Mouse (Mus musculus): Measurements from ENCODE around the gene Triml2.

Triml2 gene

GRCm38 (mm10) chr8:43180054-43180690, at the start of gene Triml2:
Triml2 (plus strand) TSS chr8:43180541.
- no peak for DNase-seq (ENCODE audit: low spot score)

- DNase-seq (ENCODE audit: low spot score), result no peak
Measured at GRCm38 (mm10) chr8:43141386-43141785, 39.0 kb upstream of the Triml2 start, which contains the start of gene Triml1. Triml1 (minus strand) TSS chr8:43141486.

- DNase-seq (ENCODE audit: low spot score), result no peak
Measured at GRCm38 (mm10) chr8:43149307-43149706, 31.0 kb upstream of the Triml2 start.

- no peak for DNase-seq (ENCODE audit: low spot score)
Measured at GRCm38 (mm10) chr8:43163255-43163654, 17.1 kb upstream of the Triml2 start.

- DNase-seq (ENCODE audit: low spot score), result no peak
Measured at GRCm38 (mm10) chr8:43164453-43164852, 15.9 kb upstream of the Triml2 start.

GRCm38 (mm10) chr8:43168083-43168482, 12.3 kb upstream of the Triml2 start:
- no peak for DNase-seq (ENCODE audit: low spot score)

GRCm38 (mm10) chr8:43169249-43169755, 11.0 kb upstream of the Triml2 start:
- no peak for DNase-seq (ENCODE audit: low spot score)

GRCm38 (mm10) chr8:43176766-43177486, 3.4 kb upstream of the Triml2 start:
- no peak for DNase-seq (ENCODE audit: low spot score)

GRCm38 (mm10) chr8:43178263-43178662, 2.1 kb upstream of the Triml2 start:
- DNase-seq (ENCODE audit: low spot score), result no peak

- DNase-seq (ENCODE audit: low spot score), result no peak
Measured at GRCm38 (mm10) chr8:43179189-43179588, 1.2 kb upstream of the Triml2 start.

DNA sequence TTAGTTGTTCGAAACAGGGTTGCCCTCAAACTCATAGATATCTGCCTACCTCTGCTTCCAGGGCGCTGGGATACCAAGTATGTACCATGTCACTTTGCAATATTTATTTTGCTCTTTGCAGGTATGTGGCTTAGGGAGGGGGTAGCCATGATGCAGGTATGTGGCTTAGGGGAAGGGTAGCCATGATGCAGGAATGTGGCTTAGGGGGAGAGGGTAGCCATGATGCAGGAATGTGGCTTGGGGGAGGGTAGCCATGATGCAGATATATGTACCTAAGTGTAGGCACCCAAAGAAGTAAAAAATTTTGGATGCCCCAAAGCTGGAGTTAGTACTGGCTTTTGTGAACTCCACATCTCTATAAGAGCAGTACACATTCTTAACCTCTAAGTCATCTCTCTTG, 1.9 kb downstream of the Triml2 start:
- DNase-seq (ENCODE audit: low spot score), result no peak

DNA sequence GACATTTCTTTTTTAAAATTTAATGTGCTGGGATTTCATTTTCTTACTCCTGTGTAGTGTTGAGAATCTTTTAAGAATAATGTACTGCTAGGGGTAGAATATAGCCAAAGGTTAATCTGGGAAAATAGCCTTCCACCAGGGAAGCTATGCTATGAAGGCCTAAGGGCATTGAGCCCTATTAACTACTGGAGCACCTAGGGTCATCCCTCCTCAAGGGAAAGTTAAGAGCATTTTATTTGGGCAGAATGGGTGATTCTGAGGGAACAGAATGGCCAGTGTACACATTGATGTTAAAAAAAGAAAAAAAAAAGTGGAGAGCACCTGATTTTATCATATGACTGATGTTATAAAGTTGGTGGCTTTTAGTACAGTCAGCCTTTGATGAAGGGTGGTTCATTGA, 35.2 kb downstream of the Triml2 start:
- no peak for DNase-seq (ENCODE audit: low spot score)

DNA sequence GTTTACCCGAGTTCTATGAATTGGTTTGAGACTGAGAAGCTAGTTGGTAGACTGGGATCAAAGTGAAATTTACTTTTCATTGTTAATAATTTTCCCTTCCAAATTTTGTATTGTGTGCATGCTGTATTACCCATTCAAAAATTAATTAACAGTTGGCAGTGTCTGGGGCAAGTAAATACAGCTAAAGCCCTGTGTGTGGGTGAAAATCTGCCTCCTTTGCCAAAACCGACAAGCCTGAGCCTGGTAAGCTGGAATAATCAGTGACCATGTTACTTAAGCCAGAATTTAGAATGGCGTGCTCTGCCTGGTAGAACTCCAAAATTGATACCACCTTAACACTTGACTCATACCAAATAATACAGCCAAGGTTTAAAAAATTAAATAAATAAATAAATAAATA, 63.0 kb downstream of the Triml2 start:
- no peak for DNase-seq (ENCODE audit: low spot score)

Measured in urinary bladder, postnatal 25 days (tissue).